Mouse (Mus musculus) skeletal muscle tissue, adult 2 months (tissue): ENCODE measurements at regions not wholly inside any gene's neighbourhood (a gene's known extent, or its start where the extent isn't known, plus 50 kb on each side); places are given as distances from the start of the nearest gene placed in this dataset.

Experiments
- DNase-seq: peaks from one replicate; pipeline ENCODE4 v3.0.0-alpha.2; 2012; ENCODE audit warnings: low read depth, low spot score

DNA sequence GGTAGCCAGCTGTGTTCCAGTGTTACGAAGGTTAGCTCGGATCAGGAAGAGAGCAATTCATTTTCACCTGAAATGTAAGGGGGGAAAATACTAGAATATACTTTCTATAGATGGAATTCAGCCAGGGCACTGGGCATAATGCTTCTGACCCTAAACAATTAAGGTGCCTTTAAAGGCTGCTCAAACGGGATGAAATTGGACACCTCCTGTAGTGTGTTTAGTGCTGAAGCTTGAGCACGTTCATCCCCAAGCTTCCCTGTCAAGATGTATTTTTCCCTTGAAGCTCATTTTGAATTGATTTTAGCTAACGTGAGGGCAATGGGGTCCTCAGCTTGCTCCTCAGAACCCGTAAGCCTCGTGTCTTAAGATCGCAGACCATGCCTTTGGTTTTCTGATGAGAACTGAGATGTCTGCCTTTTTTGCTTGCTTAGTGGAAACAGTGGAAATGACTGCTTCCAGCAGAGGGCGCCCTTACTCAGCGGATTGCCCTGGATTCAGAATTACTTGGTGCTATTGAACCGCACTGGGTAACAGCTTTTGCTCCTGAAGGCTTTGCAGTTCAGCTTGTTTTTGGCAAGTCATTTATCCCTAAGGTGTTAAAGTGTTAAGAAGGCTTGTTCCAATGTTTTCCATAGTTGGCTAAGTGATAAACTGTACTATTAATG is 74.6 kb upstream of the Fermt1 start:
- DNase-seq, result peak; percentile 27

DNA sequence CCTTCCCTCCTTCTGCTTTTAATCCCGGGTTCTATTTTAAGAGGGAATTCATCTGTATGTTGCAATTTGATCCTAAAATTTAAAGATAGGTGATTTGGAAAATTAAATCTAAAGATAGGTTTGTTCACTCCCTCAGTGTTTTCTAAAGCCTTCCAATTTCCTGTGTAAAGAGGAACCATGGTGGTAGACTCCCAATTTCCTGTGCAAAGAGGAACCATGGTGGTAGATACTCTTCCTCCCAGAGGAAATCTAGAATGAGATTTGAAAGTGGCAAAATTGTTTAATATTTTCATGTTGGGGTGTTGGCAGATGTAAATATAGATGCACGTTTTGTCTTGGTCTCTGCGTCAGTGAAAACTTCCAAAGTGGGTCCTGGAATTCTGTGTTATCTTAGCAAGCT is 75.5 kb upstream of the Fermt1 start:
- DNase-seq, result no peak

GRCm38 (mm10) chr2:133027038-133027437 is 81.3 kb upstream of the Fermt1 start:
- no peak for DNase-seq

DNA sequence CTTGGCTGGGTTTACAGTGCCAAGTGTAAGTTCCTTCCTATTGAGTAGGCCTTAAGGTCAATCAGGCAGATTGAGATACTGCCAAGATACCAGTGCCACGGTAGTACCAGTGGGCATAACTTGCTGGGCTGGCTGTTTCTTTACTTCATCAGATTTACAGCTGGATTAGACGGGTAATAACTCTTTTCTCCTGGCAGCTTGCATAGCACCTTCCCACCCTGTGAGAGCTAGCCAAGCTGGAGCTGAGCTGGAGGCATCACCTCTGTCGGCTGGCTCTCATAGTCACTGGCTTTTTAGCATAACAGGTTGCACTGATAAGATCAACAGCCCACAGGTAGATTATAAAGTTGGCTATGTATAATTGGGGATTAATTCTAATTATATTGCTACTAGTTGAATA is 89.7 kb upstream of the Fermt1 start:
- no peak for DNase-seq

GRCm38 (mm10) chr2:133040708-133041107 is 95.0 kb upstream of the Fermt1 start:
- DNase-seq, result no peak

DNA sequence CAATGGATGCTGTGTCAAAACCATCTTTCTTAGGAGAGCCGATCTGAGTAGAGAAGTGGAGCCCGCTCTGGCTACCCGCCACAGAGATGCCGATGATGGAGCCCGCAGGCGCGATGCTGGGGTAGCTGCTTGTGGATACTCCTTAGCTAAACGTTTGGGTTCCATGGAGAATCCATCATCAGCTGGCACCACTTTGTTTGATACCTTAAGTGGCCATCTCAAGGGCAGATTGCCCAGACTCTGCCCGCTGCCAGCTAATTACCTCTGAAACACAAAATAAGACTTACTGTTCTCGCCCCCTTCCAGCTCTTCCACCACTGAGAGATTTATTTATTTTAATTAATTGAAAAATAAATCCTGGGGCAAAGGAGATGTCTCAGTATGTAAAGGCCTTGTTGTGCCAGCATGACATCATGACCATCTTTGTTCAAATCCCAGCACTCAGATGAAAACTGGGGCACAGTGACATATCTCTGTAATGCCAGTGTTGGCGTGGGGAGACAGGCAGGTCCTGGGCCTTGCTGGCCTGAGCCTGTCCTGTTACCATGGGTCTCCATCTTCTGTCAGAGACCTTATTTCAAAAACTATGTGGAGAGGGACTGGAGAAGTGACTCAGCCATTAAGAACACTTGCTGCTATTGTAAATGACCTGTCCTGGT is 132.1 kb upstream of the Fermt1 start:
- no peak for DNase-seq

GRCm38 (mm10) chr2:133090976-133091375 is 145.3 kb upstream of the Fermt1 start:
- DNase-seq, result no peak

DNA sequence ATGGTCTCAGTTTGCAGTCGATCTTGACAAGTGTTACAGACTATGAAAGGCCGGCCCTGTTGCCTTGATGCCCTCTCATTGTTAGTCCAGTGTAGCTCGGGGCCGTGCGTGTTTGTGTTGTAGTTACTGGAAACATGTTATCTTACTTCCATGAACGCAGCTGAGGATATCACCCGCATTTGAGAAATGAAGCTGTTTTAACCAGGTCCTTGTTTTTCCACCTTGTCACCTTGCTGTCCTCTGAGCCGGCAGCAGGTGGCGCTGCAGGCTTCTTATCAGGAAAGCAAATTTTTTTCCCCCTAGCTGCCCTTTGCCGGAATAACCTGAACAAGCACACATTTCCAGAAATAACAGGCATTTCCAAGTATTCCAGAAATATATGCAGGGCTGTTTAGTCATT is 167.9 kb upstream of the Fermt1 start:
- peak; percentile 19 for DNase-seq

DNA sequence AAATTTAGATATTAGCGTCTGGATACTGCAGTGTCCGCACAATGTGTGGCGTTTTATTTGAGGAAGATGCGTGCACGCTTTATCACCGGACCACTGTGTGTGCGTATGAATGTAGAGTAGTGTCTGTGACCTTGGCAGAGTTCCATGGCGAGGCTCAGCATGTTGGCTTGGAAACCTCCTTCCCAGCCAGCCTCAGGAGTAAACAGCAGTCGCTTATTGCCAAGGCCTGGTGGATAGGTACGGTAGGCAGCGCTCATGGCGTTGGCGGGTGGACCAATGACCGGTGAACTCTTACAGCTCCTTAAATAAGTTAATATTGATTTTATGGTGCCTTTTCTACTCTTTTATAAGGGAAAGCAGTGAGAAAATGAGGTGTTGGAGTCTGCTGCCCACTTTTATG is 172.9 kb upstream of the Fermt1 start:
- DNase-seq, result no peak

GRCm38 (mm10) chr2:133125212-133125801 is 179.6 kb upstream of the Fermt1 start:
- no peak for DNase-seq

DNA sequence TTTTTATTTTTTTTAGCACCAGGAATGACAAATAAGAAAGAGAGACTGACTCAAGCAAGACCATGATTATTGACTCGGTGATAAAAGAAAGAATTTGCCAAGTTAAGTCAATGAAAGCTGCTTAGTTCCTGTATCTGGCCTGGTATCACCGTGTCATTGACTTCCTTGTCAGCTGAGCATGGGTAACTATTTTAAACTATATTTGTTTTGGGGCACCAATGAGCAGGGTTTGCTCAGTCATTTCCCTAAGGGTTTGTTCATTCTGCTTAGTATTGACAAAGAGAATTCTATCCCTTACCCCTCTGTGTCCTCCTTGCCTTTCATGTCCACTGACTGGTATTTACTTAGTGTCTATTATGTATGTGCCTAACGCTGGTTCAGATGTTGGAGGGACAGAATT is 189.2 kb upstream of the Fermt1 start:
- DNase-seq, result no peak

GRCm38 (mm10) chr2:133138877-133139276 is 193.2 kb upstream of the Fermt1 start:
- no peak for DNase-seq

DNA sequence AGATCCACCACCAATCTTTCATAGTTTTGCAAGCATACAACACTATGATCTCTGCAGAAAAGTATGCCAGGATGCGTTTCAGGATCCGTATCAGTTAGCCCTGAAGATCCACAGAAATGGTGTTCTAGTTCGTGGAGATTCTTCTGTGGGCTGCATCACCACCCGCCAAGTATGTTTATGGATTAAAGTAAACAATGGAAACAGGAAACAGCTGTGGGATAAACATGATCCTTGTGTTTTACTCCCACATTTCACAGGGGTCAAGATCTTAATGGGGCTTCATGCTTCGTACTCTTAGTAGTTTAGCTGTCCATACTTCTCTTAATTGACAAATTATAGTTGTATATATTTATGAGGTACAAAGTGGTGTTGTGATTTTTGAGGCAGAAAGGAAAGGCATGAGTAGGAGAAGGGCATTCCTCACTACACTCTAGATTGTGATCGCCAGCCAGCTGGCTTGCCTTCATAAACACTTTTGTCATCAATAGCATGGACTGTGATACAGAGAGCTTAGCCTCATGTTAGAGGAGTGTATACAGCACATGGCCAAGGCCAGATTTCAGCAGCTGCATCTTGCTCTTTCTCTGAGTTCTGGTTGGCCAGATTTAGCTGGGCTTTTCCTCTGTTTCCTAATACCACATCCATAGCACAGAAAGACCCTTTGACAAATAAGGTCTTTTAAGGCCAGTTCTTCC is 195.8 kb upstream of the Fermt1 start:
- DNase-seq, result no peak

- no peak for DNase-seq
Measured at GRCm38 (mm10) chr2:133152461-133152860, 206.8 kb upstream of the Fermt1 start.

DNA sequence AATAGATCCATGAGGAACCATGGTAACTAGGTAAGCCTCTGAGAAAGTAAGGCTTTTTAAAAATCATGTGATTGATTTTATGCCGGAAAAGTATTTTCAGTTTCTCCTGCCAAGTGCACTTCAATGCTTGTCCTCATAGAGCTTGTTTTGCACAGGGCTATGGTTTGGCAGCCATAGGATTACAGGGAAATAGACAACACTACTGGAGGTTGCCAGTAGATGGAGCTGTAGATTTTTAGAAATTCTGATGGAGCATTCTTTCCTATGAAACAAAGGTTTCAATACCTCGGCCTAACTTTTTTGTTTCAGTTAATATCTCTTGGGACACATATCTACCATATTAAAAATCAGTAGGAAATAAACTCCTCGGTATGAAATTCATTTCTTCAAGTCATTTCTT is 210.8 kb upstream of the Fermt1 start:
- DNase-seq, result no peak

DNA sequence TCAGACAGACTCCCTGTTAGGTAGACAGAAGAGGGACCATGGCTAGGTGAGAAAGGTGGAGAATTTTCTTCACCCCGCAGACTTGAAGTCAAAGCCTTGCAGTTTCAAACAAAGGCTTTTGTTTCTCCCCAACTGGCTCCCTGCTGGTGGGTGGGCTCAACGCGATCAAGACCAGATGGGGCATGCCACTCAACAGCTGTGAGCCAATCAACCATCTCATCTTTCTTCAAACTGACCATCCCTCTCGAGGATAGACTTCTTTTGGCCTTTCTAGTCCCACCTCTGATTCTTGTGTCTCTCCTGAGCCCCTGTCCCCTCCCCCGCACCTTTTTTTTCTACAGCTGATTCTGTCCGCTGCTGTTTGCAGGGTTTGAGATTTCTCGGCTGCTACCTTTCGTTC is 212.5 kb upstream of the Fermt1 start:
- DNase-seq, result no peak

- DNase-seq, result peak; percentile 22
Measured at GRCm38 (mm10) chr2:133159398-133159797, 213.7 kb upstream of the Fermt1 start.

DNA sequence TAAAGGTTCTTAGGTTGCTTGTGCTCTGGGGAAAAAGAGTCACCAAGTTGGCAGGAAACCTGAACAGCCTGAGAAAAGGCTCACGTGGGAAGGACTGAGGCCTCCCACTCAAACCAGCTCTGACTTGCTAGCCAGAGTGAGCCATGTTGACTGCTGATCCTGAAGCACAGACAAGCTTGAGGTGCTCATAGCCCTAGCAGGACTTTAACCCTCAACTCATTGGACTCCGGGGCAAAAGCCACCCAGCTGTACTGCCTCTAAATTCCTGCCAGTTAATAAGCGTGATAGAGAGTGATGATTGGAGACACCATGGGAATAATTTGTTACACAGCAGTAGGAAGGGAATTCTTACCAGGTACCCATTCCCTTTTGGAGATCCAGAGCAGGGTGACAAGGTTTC is 230.7 kb upstream of the Fermt1 start:
- DNase-seq, result no peak

DNA sequence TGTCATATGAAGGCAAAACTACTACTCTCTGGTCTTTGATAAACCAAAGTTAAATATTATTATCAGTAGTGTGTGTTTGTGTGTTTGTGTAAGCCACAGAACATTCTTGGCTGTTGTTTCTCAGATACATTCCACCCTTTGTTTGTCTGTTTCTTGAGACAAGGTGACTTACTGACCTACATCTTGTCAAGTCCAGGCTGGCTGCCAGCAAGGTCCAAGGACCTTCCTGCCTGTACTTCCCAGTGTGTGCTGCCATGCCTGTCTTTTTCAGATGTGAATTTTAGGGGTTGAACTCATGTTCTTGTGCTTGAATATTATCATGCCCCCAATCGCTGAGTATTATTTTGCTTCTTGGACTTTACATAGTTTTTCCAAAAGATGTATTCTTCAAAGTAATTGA is 235.5 kb upstream of the Fermt1 start:
- no peak for DNase-seq

- no peak for DNase-seq
Measured at GRCm38 (mm10) chr2:133182920-133183319, 237.2 kb upstream of the Fermt1 start.

DNA sequence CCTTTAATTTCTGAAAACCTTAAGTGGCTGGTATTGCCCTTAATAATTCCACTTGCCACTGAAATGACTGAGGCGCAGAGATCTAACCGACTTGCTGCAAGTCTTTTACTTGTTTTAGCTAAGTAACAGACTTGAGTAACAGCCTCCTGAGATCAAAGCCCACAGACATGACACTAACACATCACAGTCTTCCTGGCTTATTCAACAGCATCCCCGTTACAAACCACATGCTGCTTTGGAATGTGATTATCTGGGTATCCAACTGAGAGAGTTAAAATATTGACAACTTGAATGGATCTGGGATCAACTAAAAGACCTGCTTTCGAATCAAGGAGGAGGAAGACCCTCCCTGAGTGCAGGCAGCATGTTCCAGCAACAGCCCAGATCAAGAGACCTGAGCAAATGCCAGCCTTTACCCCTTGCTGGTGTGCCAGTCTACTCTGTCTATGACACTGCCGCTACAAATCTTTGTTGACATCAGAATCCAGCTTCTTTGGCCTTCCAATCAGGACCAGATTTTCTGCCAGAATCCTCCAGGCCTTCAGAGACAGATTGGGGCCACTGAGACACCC is 258.7 kb upstream of the Fermt1 start:
- no peak for DNase-seq

DNA sequence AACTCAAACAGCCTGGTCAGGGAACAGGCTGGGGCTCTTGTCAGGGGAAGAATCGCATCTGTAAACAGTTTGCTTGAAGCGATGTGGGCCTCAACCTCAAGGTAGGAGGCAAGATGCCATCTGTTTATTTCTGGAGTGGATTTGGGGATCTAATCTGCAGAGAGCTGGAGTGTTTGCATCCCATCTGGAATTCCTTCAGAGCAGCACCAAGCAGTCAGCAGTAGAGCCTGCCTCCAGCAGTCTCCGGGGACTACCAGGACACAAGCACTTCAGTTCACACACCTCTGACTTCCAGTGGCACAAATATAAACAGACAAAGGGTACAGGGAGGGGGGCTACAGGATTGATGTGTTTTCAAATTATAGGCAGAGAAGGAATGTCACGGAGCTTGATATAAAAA is 262.8 kb upstream of the Fermt1 start:
- no peak for DNase-seq
